8 mouse cellular contexts compared by ENCODE assay signal in the genomic region with DNA sequence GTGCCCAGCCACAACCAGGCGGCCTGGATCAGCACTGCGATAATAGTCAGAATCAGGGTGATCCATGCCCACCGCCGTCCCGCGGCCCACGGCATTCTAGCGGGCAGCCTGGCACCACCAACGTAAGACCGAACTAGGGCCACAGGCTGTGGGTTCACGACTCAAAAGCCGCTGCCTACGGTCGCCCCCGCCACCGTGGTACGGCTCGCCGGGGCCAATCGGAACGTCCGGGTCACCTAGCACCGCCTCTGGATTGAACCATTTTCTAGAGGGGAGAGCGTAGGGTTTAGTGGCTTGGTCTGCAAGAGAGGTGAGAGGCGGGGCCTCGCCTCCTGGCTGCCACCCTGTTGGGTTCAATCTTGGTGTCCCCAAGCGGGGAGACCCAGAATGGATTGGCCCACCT. TPM values are rescaled to one million over a fixed set of nuclear protein-coding genes. Genes with fewer than 3 reads are reported as not detected.
A peak's percentile ranks its signal among the peaks of the same experiment; 100 is the strongest.
DNase-seq lines count a peak whose midpoint lies in the region; ATAC-seq and TF ChIP-seq lines count a peak whose summit lies in the region.

No protein-coding gene starts in this region.

- peak overlapping the region; percentile 75 for H3K4me3 ChIP-seq in embryonic facial prominence, embryonic 13.5 days
- peak overlapping the region; percentile 63 for H3K4me3 ChIP-seq in heart, adult 2 months
- peak overlapping the region; percentile 53 for H3K4me3 ChIP-seq in limb, embryonic 14.5 days (replicated peaks; ENCODE audit: low read length)
- peak overlapping the region; percentile 72 for H3K4me3 ChIP-seq in midbrain, postnatal 0 days (ENCODE audit: low read depth, low read length)

- H3K27me3 ChIP-seq in embryonic facial prominence, embryonic 13.5 days = no peaks in the 10 kb centered on the region
- H3K27me3 ChIP-seq in heart, adult 2 months (ENCODE audit: control insufficient read depth, insufficient read depth, low read length) = no peaks in the 10 kb centered on the region
- H3K27me3 ChIP-seq in limb, embryonic 14.5 days (ENCODE audit: control insufficient read depth, insufficient read depth, low read length) = no peaks in the 10 kb centered on the region
- H3K27me3 ChIP-seq in midbrain, postnatal 0 days (ENCODE audit: insufficient read depth, low read length) = no peaks in the 10 kb centered on the region

- H3K27ac ChIP-seq in embryonic facial prominence, embryonic 13.5 days = peak overlapping the region; percentile 88
- peak overlapping the region; percentile 71 for H3K27ac ChIP-seq in heart, adult 2 months
- peak overlapping the region; percentile 76 for H3K27ac ChIP-seq in limb, embryonic 14.5 days (replicated peaks; ENCODE audit: low read depth, low read length)
- peak overlapping the region; percentile 82 for H3K27ac ChIP-seq in midbrain, postnatal 0 days (ENCODE audit: low read depth, low read length)

- 0% methylated on average over 27 of the region's 27 CpGs for WGBS in embryonic facial prominence, embryonic 13.5 days
- under 1% methylated on average over 27 of the region's 27 CpGs for WGBS in heart, adult 2 months
- 1% methylated on average over 27 of the region's 27 CpGs for WGBS in limb, embryonic 14.5 days
- under 1% methylated on average over 27 of the region's 27 CpGs for WGBS in midbrain, postnatal 0 days

- peak; percentile 100 for DNase-seq in 3134 (ENCODE audit: extremely low read depth, insufficient read length, low spot score)
- peak; percentile 95 for DNase-seq in adrenal gland, postnatal 36 days
- peak; percentile 94 to 95 for DNase-seq in heart, adult 2 months
- DNase-seq in kidney, adult 9 months = peak; percentile 97
- peak; percentile 97 for DNase-seq in limb, embryonic 14.5 days (ENCODE audit: low spot score)
- DNase-seq in midbrain, postnatal 0 days (ENCODE audit: low spot score) = peak; percentile 97
- DNase-seq in spleen, postnatal 14 days (ENCODE audit: low spot score in 2 of 2) = peak; percentile 78 to 82

- peaks cover 16% of the 10 kb centered on the region for H3K36me3 ChIP-seq in embryonic facial prominence, embryonic 13.5 days
- no peaks in the 10 kb centered on the region for H3K36me3 ChIP-seq in heart, adult 2 months (ENCODE audit: control insufficient read depth, insufficient read depth, low read length)
- peaks cover 8% of the 10 kb centered on the region for H3K36me3 ChIP-seq in limb, embryonic 14.5 days (ENCODE audit: control insufficient read depth, insufficient read depth, low read length)
- H3K36me3 ChIP-seq in midbrain, postnatal 0 days (ENCODE audit: insufficient read depth, low read length) = 0 out of 2 replicates have a peak, but pooled peaks cover 7% of the 10 kb centered on the region

- peak; percentile 93 for TF ChIP-seq POLR2A in heart, adult 2 months (IDR thresholded peaks at IDR 0.05; ENCODE audit: insufficient read depth, low read depth, low read length)
- TF ChIP-seq POLR2A in limb, embryonic 14.5 days (IDR thresholded peaks at IDR 0.05; ENCODE audit: borderline replicate concordance, extremely low read depth, insufficient read depth, insufficient read length) = no peak

- TF ChIP-seq EP300 in heart, adult 2 months (IDR thresholded peaks at IDR 0.05; ENCODE audit: insufficient read depth, low read depth, low read length) = 0 out of 2 replicates have a peak, but pooled peaks have one; percentile 9

- TF ChIP-seq CTCF in heart, adult 2 months (IDR thresholded peaks at IDR 0.05) = peak; percentile 51
- peak; percentile 54 for TF ChIP-seq CTCF in midbrain, postnatal 0 days (IDR thresholded peaks at IDR 0.05)

- peak overlapping the region; percentile 90 for H3K4me2 ChIP-seq in embryonic facial prominence, embryonic 13.5 days
- peak overlapping the region; percentile 58 for H3K4me2 ChIP-seq in limb, embryonic 14.5 days (replicated peaks; ENCODE audit: low read depth, low read length, severe bottlenecking)
- H3K4me2 ChIP-seq in midbrain, postnatal 0 days (ENCODE audit: low read depth, low read length, poor library complexity, severe bottlenecking) = peak overlapping the region; percentile 79

- ATAC-seq in embryonic facial prominence, embryonic 13.5 days (ENCODE audit: insufficient number of reproducible peaks, insufficient read depth, low FRiP score, low TSS enrichment, low read depth) = peak; percentile 93
- peak; percentile 96 for ATAC-seq in limb, embryonic 14.5 days (ENCODE audit: low FRiP score, low read depth)
- peak; percentile 95 for ATAC-seq in midbrain, postnatal 0 days (ENCODE audit: low FRiP score)

- peaks cover 4% of the 10 kb centered on the region for H3K9me3 ChIP-seq in embryonic facial prominence, embryonic 13.5 days
- peaks cover 3% of the 10 kb centered on the region; the same call in 1 of the 2 replicates for H3K9me3 ChIP-seq in limb, embryonic 14.5 days (ENCODE audit: control insufficient read depth, low read length)
- 0 out of 2 replicates have a peak, but pooled peaks cover under 1% of the 10 kb centered on the region for H3K9me3 ChIP-seq in midbrain, postnatal 0 days (ENCODE audit: low read length)

- peak overlapping the region; percentile 88 for H3K9ac ChIP-seq in embryonic facial prominence, embryonic 13.5 days
- peak overlapping the region; percentile 78 for H3K9ac ChIP-seq in heart, adult 2 months (ENCODE audit: low read depth, low read length)
- peak overlapping the region; percentile 63 for H3K9ac ChIP-seq in limb, embryonic 14.5 days (ENCODE audit: low read depth, low read length, severe bottlenecking)
- H3K9ac ChIP-seq in midbrain, postnatal 0 days (replicated peaks; ENCODE audit: low read length, poor library complexity, severe bottlenecking) = peak overlapping the region; percentile 74

- H3K79me2 ChIP-seq in heart, adult 2 months (replicated peaks; ENCODE audit: control insufficient read depth, insufficient read depth, low read length) = no peaks in the 10 kb centered on the region

- intact Hi-C loops in heart, adult 2 months (cut with DNase I) = loop anchor here (1.0 kb wide), 1 partner anchor 15 kb away; the partner anchor contains the start of gene Sigmar1

- peaks cover 16% of the 10 kb centered on the region for H3K4me1 ChIP-seq in embryonic facial prominence, embryonic 13.5 days
- H3K4me1 ChIP-seq in heart, adult 2 months (ENCODE audit: control insufficient read depth, insufficient read depth, low read length) = peaks cover 5% of the 10 kb centered on the region
- peaks cover 11% of the 10 kb centered on the region for H3K4me1 ChIP-seq in limb, embryonic 14.5 days (ENCODE audit: control insufficient read depth, insufficient read depth, low read length)
- H3K4me1 ChIP-seq in midbrain, postnatal 0 days (ENCODE audit: insufficient read depth, low read length) = peaks cover 9% of the 10 kb centered on the region; the same call in 1 of the 2 replicates

RNA-seq across cellular contexts. Expression of gene Arid3c, which starts 10.2 kb away (rescaled TPM):
- total RNA-seq in adrenal gland, postnatal 36 days (2021) = not detected
- 0.15 and 0.20 TPM in 2 replicates for polyA plus RNA-seq in embryonic facial prominence, embryonic 13.5 days (2015; fragmentation: Nextera tagmentation; extraction: Ambion mirVana)
- total RNA-seq in heart, adult 2 months (2021) = not detected
- polyA plus RNA-seq in heart, adult 2 months (2012; rRNA removed) = not detected in 2 replicates
- polyA plus RNA-seq in limb, embryonic 14.5 days (2012; rRNA removed) = 0.09 and 0.20 TPM in 2 replicates
- polyA plus RNA-seq in limb, embryonic 14.5 days (2014; fragmentation: Nextera tagmentation; extraction: Ambion mirVana) = 0.29 TPM in 1 of 2 replicates, not detected in the other
- 0.27 and 0.33 TPM in 2 replicates for total RNA-seq in midbrain, postnatal 0 days (2014; rRNA removed)
- 0.42 and 0.48 TPM in 2 replicates for polyA plus RNA-seq in midbrain, postnatal 0 days (2015; fragmentation: Nextera tagmentation; extraction: Ambion mirVana)

RNA-seq across cellular contexts. Expression of gene Galt, which starts 13.9 kb away (rescaled TPM):
- 10 to 100 TPM; 32.1 to 45.6 TPM for total RNA-seq in adrenal gland, postnatal 36 days (2021)
- polyA plus RNA-seq in embryonic facial prominence, embryonic 13.5 days (2015; fragmentation: Nextera tagmentation; extraction: Ambion mirVana) = 43.4 and 47.9 TPM in 2 replicates
- total RNA-seq in heart, adult 2 months (2021) = 10 to 100 TPM; 42.5 to 52.7 TPM
- 136 and 137 TPM in 2 replicates for polyA plus RNA-seq in heart, adult 2 months (2012; rRNA removed)
- polyA plus RNA-seq in limb, embryonic 14.5 days (2012; rRNA removed) = 83.3 and 119 TPM in 2 replicates
- 39.5 and 43.6 TPM in 2 replicates for polyA plus RNA-seq in limb, embryonic 14.5 days (2014; fragmentation: Nextera tagmentation; extraction: Ambion mirVana)
- 53.7 and 68.1 TPM in 2 replicates for total RNA-seq in midbrain, postnatal 0 days (2014; rRNA removed)
- 54.0 and 60.0 TPM in 2 replicates for polyA plus RNA-seq in midbrain, postnatal 0 days (2015; fragmentation: Nextera tagmentation; extraction: Ambion mirVana)

RNA-seq across cellular contexts. Expression of gene Sigmar1, which starts 14.8 kb away (rescaled TPM):
- total RNA-seq in adrenal gland, postnatal 36 days (2021) = 10 to 100 TPM; 77.4 to 80.1 TPM
- polyA plus RNA-seq in embryonic facial prominence, embryonic 13.5 days (2015; fragmentation: Nextera tagmentation; extraction: Ambion mirVana) = 83.8 and 87.7 TPM in 2 replicates
- total RNA-seq in heart, adult 2 months (2021) = 10 to 100 TPM; 19.6 to 20.7 TPM
- 33.2 and 47.7 TPM in 2 replicates for polyA plus RNA-seq in heart, adult 2 months (2012; rRNA removed)
- 79.2 and 91.4 TPM in 2 replicates for polyA plus RNA-seq in limb, embryonic 14.5 days (2012; rRNA removed)
- polyA plus RNA-seq in limb, embryonic 14.5 days (2014; fragmentation: Nextera tagmentation; extraction: Ambion mirVana) = 85.3 and 88.9 TPM in 2 replicates
- total RNA-seq in midbrain, postnatal 0 days (2014; rRNA removed) = 34.1 and 45.4 TPM in 2 replicates
- polyA plus RNA-seq in midbrain, postnatal 0 days (2015; fragmentation: Nextera tagmentation; extraction: Ambion mirVana) = 44.8 and 55.4 TPM in 2 replicates

RNA-seq across cellular contexts. Expression of gene Dctn3, which starts 18.2 kb away (rescaled TPM):
- 100 to 1,000 TPM; 103 to 123 TPM for total RNA-seq in adrenal gland, postnatal 36 days (2021)
- polyA plus RNA-seq in embryonic facial prominence, embryonic 13.5 days (2015; fragmentation: Nextera tagmentation; extraction: Ambion mirVana) = 123 and 128 TPM in 2 replicates
- 10 to 100 TPM; 68.4 to 75.7 TPM for total RNA-seq in heart, adult 2 months (2021)
- 49.1 and 54.3 TPM in 2 replicates for polyA plus RNA-seq in heart, adult 2 months (2012; rRNA removed)
- polyA plus RNA-seq in limb, embryonic 14.5 days (2012; rRNA removed) = 64.2 and 70.1 TPM in 2 replicates
- 99.1 and 101 TPM in 2 replicates for polyA plus RNA-seq in limb, embryonic 14.5 days (2014; fragmentation: Nextera tagmentation; extraction: Ambion mirVana)
- total RNA-seq in midbrain, postnatal 0 days (2014; rRNA removed) = 122 and 150 TPM in 2 replicates
- polyA plus RNA-seq in midbrain, postnatal 0 days (2015; fragmentation: Nextera tagmentation; extraction: Ambion mirVana) = 308 and 345 TPM in 2 replicates

RNA-seq across cellular contexts. Expression of gene Rpp25l, which starts 27.8 kb away (rescaled TPM):
- 10 to 100 TPM; 39.2 to 42.6 TPM for total RNA-seq in adrenal gland, postnatal 36 days (2021)
- 84.5 and 93.3 TPM in 2 replicates for polyA plus RNA-seq in embryonic facial prominence, embryonic 13.5 days (2015; fragmentation: Nextera tagmentation; extraction: Ambion mirVana)
- total RNA-seq in heart, adult 2 months (2021) = 10 to 100 TPM; 30.1 to 32.3 TPM
- 33.2 and 33.8 TPM in 2 replicates for polyA plus RNA-seq in heart, adult 2 months (2012; rRNA removed)
- 59.3 and 67.5 TPM in 2 replicates for polyA plus RNA-seq in limb, embryonic 14.5 days (2012; rRNA removed)
- polyA plus RNA-seq in limb, embryonic 14.5 days (2014; fragmentation: Nextera tagmentation; extraction: Ambion mirVana) = 69.8 and 76.2 TPM in 2 replicates
- total RNA-seq in midbrain, postnatal 0 days (2014; rRNA removed) = 38.3 and 39.7 TPM in 2 replicates
- polyA plus RNA-seq in midbrain, postnatal 0 days (2015; fragmentation: Nextera tagmentation; extraction: Ambion mirVana) = 44.3 and 49.9 TPM in 2 replicates

Comparison
In these comparisons a context has a peak if more than half of its experiments do, and no peak if none do; other contexts are left out.
1. Peak in every context shown above with its lines: DNase-seq, ATAC-seq, H3K4me3 ChIP-seq and H3K27ac ChIP-seq.